Mouse (Mus musculus): Measurements from ENCODE around the gene Upf1.

Upf1 gene

GRCm38 (mm10) chr8:70359411-70359810 lies 6.3 kb upstream of the Upf1 start:
- no peak for DNase-seq (ENCODE audit: low spot score in 2 of 2)

GRCm38 (mm10) chr8:70356111-70356510 lies 3.0 kb upstream of the Upf1 start:
- no peak for DNase-seq (ENCODE audit: low spot score in 2 of 2)

- peak; percentile 59 to 61 for DNase-seq (ENCODE audit: low spot score in 2 of 2)
These were observed 926 bp upstream of the Upf1 start for GRCm38 (mm10) chr8:70354004-70354403.

GRCm38 (mm10) chr8:70352657-70353151 lies 374 bp downstream of the Upf1 start:
- no peak for DNase-seq (ENCODE audit: low spot score in 2 of 2)

- no peak for DNase-seq (ENCODE audit: low spot score in 2 of 2)
These were observed 1.1 kb downstream of the Upf1 start for GRCm38 (mm10) chr8:70352000-70352384.

- DNase-seq (ENCODE audit: low spot score in 2 of 2): peak in 1 of 2 experiments; percentile 60
These were observed 1.8 kb downstream of the Upf1 start for GRCm38 (mm10) chr8:70351035-70351999.

GRCm38 (mm10) chr8:70347860-70348420 lies 5.1 kb downstream of the Upf1 start:
- no peak for DNase-seq (ENCODE audit: low spot score in 2 of 2)

GRCm38 (mm10) chr8:70347443-70347842 lies 5.6 kb downstream of the Upf1 start:
- DNase-seq (ENCODE audit: low spot score in 2 of 2): no peak

GRCm38 (mm10) chr8:70344279-70344678 lies 8.8 kb downstream of the Upf1 start:
- DNase-seq (ENCODE audit: low spot score in 2 of 2): no peak

GRCm38 (mm10) chr8:70343696-70344095 lies 9.4 kb downstream of the Upf1 start:
- peak in 1 of 2 experiments; percentile 51 for DNase-seq (ENCODE audit: low spot score in 2 of 2)

- no peak for DNase-seq (ENCODE audit: low spot score in 2 of 2)
These were observed 10.0 kb downstream of the Upf1 start for GRCm38 (mm10) chr8:70343076-70343475.

GRCm38 (mm10) chr8:70342007-70342406 lies 11.1 kb downstream of the Upf1 start:
- DNase-seq (ENCODE audit: low spot score in 2 of 2): no peak

GRCm38 (mm10) chr8:70340659-70341058 lies 12.4 kb downstream of the Upf1 start:
- no peak for DNase-seq (ENCODE audit: low spot score in 2 of 2)

- DNase-seq (ENCODE audit: low spot score in 2 of 2): no peak
These were observed 14.1 kb downstream of the Upf1 start for GRCm38 (mm10) chr8:70338931-70339330.

- DNase-seq (ENCODE audit: low spot score in 2 of 2): no peak
These were observed 20.2 kb downstream of the Upf1 start for GRCm38 (mm10) chr8:70332878-70333202.

GRCm38 (mm10) chr8:70332070-70332877 lies 20.8 kb downstream of the Upf1 start:
- DNase-seq (ENCODE audit: low spot score in 2 of 2): peak in 1 of 2 experiments; percentile 66

- no peak for DNase-seq (ENCODE audit: low spot score in 2 of 2)
These were observed 21.6 kb downstream of the Upf1 start for GRCm38 (mm10) chr8:70331526-70331925.

- peak in 1 of 2 experiments; percentile 72 for DNase-seq (ENCODE audit: low spot score in 2 of 2)
These were observed 22.2 kb downstream of the Upf1 start for GRCm38 (mm10) chr8:70330741-70331364.

GRCm38 (mm10) chr8:70329835-70330740 lies 23.0 kb downstream of the Upf1 start:
- no peak for DNase-seq (ENCODE audit: low spot score in 2 of 2)

- DNase-seq (ENCODE audit: low spot score in 2 of 2): no peak
These were observed 23.8 kb downstream of the Upf1 start, which contains the start of gene Gdf1 for GRCm38 (mm10) chr8:70329124-70329834. Gdf1 (plus strand) TSS chr8:70329817.

Measured in left cerebral cortex, adult 9 months (tissue).